Mouse (Mus musculus) embryo, embryonic 11 days (tissue): Measurements from ENCODE around the gene Prdx6.
A peak's percentile ranks its signal among the peaks of the same experiment; 100 is the strongest.
"Not testable (repeated sequence)": the region's sequence is repeated elsewhere in the genome, so short reads cannot be mapped to it uniquely, and the experiment has no call there.

ENCODE experiments used
- DNase-seq: peaks from one replicate; pipeline ENCODE4 v3.0.0-alpha.2; 2015

Gene Prdx6

DNA sequence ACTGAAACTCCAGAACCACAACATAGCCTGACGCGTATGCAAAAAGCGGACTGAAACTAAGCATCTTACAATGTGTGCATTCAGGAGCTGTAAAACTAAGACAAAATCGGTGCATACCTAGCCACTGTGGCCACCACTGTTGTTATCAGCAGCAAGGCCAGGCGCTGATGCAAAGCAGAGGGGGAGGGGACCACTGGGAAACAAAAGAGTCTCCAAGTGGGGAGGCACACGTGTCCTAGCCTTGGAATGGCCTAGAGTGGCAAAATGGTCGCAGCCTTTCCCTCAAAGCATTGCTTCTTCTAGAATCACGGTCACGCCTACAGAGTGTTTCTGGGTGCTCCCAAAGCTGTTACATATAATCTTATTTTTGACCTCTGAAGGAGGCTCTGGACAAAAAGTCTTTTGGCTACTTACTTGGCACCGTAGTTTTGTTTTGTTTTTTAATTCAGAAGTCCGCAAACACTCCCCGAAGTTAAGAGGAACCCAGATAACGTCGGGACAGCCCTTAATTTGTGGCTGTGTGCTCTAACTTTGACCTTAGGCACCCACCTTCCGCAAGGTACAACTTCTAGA is 902 bp downstream of the Prdx6 start:
- DNase-seq: peak; percentile 85

GRCm38 (mm10) chr1:161249442-161249841 is 1.6 kb downstream of the Prdx6 start:
- DNase-seq: peak; percentile 22

DNA sequence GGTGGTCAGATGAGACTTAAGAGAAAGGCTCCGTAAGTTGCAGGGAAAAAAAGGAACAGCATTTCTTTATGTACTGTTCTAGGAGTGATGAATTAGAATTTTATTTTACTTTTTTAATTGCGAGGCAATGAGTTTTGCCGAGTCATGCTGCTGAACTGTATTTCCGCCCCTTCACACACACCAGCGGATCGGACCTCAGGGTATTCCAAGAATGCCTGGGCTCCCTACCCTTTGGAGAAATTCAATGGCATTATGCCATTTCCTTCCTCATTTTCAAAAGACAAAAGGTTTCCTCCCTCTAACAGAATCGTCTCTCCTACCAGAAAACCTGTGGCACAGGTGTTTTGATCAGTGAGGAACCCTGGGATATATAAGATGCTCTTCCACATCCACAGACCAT is 2.3 kb downstream of the Prdx6 start:
- DNase-seq: no peak

DNA sequence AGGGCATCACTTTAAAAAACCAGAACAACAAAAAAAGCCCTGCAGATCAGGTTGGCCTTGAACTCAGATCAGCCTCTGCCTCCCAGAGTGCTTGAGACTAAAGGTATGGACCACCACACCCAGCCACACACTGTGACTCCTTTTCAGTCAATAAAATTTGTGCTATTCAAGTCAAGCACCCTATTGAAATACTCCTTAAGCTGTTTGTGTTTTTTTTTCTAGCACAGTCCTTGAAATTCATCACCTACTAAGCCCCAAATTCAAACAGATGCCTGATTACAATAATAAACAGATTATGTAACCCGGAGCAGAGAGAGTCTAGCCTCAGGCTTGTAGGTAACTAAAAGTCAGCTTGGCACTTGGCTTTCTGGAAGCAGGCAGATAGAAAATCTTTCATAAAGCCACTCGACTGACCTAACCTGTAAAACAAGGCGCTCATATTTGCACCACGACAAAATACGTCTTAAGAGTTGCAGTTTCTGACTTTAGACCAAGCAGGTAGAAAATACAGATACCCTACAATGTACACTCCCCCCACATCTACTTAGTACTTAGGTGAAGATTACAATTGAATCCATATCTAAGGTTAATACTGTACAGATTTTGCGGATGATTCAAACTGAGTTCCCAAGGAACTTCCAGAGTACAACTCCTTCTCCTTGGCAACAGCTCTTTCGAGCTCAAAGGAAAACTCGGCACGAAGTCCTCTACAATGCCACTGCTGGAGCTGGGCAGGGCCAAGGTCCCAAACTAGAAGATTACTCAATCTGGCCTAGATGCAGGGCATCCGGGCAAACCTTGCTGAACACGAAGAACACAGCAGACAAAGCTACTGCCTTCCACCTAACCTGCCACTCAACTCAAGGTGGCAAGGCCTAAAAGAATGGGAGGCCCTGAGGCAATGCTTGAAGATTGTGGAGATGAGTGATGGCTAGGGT is 3.1 kb downstream of the Prdx6 start:
- no peak for DNase-seq

GRCm38 (mm10) chr1:161247176-161247575 is 3.8 kb downstream of the Prdx6 start:
- no peak for DNase-seq

GRCm38 (mm10) chr1:161237750-161238149 is 13.3 kb downstream of the Prdx6 start:
- no peak for DNase-seq

DNA sequence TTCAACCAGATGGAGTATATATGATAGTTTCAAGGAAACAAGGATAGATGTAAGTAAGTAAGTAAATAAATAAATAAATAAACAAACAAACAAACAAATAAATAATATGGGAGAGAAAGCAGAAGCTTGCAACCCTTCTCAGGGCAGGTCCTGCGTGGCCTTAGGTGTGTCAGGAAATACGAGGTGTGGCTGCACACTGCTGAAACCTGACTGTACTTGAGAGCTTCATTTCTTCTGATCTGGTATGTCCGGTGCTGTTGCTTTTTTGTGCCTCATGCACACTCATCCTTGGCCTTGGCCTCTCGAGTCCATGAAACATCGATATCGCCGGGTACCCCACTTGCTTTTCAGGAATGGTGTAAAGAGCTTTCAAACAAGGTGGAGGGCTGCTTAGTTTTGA is 13.7 kb downstream of the Prdx6 start:
- no peak for DNase-seq

DNA sequence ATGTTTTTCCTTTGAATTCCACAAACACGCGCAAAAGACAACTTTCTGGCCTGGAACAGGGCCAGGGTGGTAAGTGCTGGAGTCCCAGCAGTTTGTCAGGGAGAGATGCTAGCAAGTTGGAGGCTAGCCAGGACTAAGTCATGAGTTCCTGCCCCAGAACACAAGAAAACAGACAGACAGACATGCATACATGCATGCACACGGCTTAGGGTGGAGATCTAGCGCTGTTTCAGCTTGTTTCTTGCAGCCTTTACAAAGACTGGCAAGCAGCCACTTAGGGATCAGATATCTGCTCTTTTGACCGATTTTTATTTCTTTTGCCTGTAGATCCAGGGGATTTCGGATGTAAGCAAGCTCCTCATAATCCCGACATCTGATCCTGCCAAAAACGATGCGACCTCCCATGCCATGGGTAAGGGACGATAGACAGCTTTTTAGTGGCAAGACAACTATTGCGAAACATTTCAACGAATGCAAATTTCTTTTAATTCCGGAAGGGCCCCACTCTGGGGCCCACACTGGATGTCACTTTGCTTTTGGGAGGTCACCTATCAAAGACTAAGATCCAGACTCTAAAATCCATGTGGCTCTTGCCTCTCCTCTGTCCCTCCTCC is 17.7 kb downstream of the Prdx6 start:
- no peak for DNase-seq

- no peak for DNase-seq
Observed at GRCm38 (mm10) chr1:161232181-161232580, 18.8 kb downstream of the Prdx6 start.

- DNase-seq: no peak
Observed at GRCm38 (mm10) chr1:161224837-161225236, 26.2 kb downstream of the Prdx6 start.

- DNase-seq: no peak
Observed at GRCm38 (mm10) chr1:161219816-161220215, 31.2 kb downstream of the Prdx6 start.

DNA sequence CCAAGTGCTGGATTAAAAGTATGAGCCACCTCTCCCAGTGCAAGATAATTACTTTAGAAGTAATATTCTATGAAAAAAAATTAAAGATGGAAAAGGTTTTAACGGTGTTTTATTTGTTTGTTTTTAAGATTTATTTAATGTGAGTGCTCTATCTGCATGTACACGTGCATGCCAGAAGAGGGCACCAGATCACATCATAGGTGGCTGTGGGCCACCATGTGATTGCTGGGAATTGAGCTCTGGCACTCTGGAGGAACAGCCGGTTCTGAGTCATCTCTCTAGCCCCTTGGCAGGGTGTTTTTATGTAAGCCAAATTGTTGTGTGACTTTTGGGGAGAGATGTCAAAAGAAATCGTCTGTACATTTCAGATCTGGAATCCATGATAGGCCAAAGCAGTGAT is 36.6 kb downstream of the Prdx6 start:
- DNase-seq: peak; percentile 20

DNA sequence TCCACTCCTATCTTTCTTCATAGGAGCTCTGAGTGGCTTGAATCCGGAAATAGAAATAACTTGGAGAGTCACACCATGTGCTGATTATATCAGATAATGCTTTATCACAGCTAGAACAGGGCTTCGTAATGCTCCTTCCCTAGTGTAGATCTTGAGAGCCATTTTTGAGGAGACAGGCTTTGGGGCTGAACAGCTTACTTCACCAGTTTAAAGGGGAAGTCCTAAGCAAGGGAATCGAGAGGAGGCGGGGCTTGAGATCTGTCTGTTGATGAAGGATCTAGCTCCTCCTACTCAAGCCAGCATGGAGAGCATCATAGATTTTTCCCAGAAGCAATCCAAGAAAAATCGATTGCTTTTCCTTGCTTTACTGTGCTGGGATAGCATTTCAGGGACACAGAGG is 51.2 kb downstream of the Prdx6 start:
- DNase-seq: no peak

- not testable (repeated sequence) for DNase-seq
Observed at GRCm38 (mm10) chr1:161196364-161196763, 54.7 kb downstream of the Prdx6 start.

GRCm38 (mm10) chr1:161195541-161196351 is 55.3 kb downstream of the Prdx6 start:
- DNase-seq: peak; percentile 90

DNA sequence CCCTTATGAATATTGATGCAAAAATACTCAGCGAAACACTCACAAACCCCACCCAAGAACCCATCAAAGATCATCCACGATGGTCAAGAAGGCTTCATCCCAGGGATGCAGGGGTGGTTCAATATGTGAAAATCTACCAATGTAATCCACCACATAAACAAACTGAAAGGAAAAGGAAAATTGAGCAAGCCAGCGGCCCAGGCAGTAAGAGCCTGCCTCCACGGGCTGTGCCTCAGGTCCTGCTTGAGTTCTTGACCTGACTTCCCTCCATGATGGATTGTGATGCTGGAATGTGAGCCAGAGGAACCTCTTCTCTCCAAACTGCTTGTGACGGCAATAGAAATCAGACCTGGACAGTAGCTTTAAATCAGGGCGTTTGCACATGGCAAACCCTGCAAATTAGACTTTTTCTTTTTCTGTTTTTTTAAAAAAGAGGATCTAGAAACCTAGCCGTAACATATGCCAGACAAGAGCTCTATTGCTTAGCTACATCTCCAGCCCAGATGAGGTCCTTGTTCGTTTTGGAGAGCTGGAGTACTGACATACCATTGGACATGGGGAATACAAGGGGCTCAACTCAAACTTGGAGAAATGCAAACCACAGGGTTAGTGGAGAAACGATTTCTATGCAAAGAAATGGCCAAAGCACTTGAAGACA is 60.6 kb downstream of the Prdx6 start:
- DNase-seq: no peak
